Mouse (Mus musculus): ENCODE data around the gene Ccdc88c.

DNA sequence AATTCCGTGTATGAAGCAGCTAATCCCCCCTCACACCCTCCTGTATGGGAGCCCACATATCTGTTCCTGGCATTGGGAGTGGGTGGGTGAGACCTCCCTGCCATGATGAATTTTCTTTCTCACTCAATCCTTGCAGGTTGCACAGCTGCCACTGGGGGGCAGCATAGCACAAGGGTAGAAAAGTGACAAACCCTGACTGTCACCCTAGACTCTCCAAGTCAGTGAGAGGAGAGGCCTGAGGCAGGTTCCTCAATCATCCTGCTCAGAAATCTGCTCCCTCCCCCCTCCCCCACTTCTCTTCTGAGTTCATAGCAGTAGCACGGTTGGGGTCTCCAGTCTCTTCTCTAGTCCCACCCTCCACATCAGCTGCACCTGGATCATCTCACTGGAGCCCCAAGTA is 92.7 kb downstream of the Ccdc88c start:
- TF ChIP-seq CTCF (IDR thresholded peaks at IDR 0.05) (peak; percentile 95), POLR2A (IDR thresholded peaks at IDR 0.05; ENCODE audit: insufficient read depth, low read depth, low read length) (no peak), EP300 (IDR thresholded peaks at IDR 0.05; ENCODE audit: insufficient read depth, low read depth, low read length) (peak; percentile 94)

Measured in heart, adult 2 months (tissue).